Comparison of ENCODE assay signal across 12 mouse cellular contexts in the genomic region with DNA sequence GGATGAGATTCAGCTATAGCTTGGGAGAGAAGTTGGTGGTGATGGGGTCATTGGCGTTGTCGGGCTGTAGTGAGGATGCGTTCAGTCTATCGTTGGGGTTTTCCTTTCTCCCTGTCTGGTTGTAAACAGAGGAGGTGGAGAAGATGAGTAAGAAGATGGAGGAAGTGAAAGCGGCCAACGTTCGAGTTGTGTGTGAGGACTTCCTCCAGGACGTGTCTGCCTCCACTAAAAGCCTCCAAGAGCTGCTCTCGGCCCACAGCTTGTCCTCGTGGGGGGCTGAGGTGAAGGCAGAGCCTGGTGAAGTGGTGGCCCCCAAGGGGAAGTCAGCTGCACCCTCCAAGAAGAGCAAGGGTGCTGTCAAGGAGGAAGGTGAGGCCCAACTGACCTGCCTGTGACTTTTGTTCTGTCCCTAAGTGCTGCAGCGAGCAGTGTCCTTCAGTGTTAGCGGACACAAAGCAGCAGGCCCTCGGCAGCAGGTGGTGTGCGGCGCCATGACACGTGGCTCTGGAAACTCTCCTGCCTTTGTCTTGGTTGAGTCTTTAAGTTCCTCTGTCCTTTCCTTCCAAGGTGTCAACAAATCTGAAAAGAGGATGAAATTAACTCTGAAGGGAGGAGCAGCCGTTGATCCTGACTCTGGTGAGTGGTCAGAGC. TPM values are rescaled to one million over a fixed set of nuclear protein-coding genes. Genes with fewer than 3 reads are reported as not detected.
DNase-seq lines count a peak whose midpoint lies in the region; ATAC-seq and TF ChIP-seq lines count a peak whose summit lies in the region.
"Had no signal": no experiment of that assay in that cellular context is flagged by ENCODE, and none has a peak within 500 bp of the region (broad histone marks: within the 10 kb centered on the region; RNA-seq: fewer than 3 reads in every experiment).

No protein-coding gene starts in this region.

- H3K9ac ChIP-seq in heart, embryonic 11.5 days (ENCODE audit: low read depth, low read length): no peak overlapping the region
- H3K9ac ChIP-seq: heart, embryonic 13.5 days; liver, embryonic 15.5 days had no signal

- no peaks in the 10 kb centered on the region for H3K27me3 ChIP-seq in heart, embryonic 11.5 days (ENCODE audit: control insufficient read depth, insufficient read depth, low read length)
- H3K27me3 ChIP-seq: heart, embryonic 13.5 days; liver, embryonic 15.5 days had no signal

- H3K4me1 ChIP-seq in heart, embryonic 11.5 days (ENCODE audit: control insufficient read depth, insufficient read depth, low read length): no peaks in the 10 kb centered on the region
- H3K4me1 ChIP-seq in lung, adult 2 months (ENCODE audit: control insufficient read depth, insufficient read depth, low read length): no peaks in the 10 kb centered on the region
- H3K4me1 ChIP-seq: heart, embryonic 13.5 days; liver, embryonic 15.5 days had no signal

- WGBS in heart, embryonic 11.5 days (ENCODE audit: insufficient replicate concordance): 92% methylated on average over 17 of the region's 17 CpGs
- 73% methylated on average over 17 of the region's 17 CpGs for WGBS in lung, adult 2 months
- WGBS in macrophage (ENCODE audit: missing documents): 25% methylated on average over 17 of the region's 17 CpGs

- no peaks in the 10 kb centered on the region for H3K9me3 ChIP-seq in heart, embryonic 11.5 days (replicated peaks; ENCODE audit: control insufficient read depth, low read length)
- H3K9me3 ChIP-seq: heart, embryonic 13.5 days; liver, embryonic 15.5 days had no signal

- no peak for TF ChIP-seq CTCF in lung, adult 2 months (IDR thresholded peaks at IDR 0.05; ENCODE audit: insufficient read depth, low read length)

- no peak overlapping the region for H3K4me3 ChIP-seq in heart, embryonic 11.5 days (ENCODE audit: low read depth, low read length)
- H3K4me3 ChIP-seq in lung, adult 2 months (replicated peaks; ENCODE audit: extremely low read depth, low read depth, low read length): no peak overlapping the region
- no peak overlapping the region for H3K4me3 ChIP-seq in macrophage (ENCODE audit: inconsistent target)
- H3K4me3 ChIP-seq: heart, embryonic 13.5 days; liver, embryonic 15.5 days had no signal

- DNase-seq in heart, adult 11 months: peak; percentile 96
- peak; percentile 29 to 42 for DNase-seq in lung, adult 18-20 months
- DNase-seq in lung, adult 2 months: no peak
- peak; percentile 83 to 86 for DNase-seq in spleen, postnatal 36 days (ENCODE audit: low spot score in 2 of 2)
- no peak for DNase-seq in cerebellum, adult 8-10 months
- no peak for DNase-seq in urinary bladder, adult 2 months (ENCODE audit: low spot score)
- DNase-seq: right cerebral cortex, postnatal 25 days; thymus, adult 2 months had no signal

- H3K79me2 ChIP-seq in macrophage (ENCODE audit: inconsistent target): no peaks in the 10 kb centered on the region

- TF ChIP-seq POLR2A in lung, adult 2 months (IDR thresholded peaks at IDR 0.05; ENCODE audit: borderline replicate concordance, extremely low read depth, low read depth, low read length): no peak

- H3K36me3 ChIP-seq in heart, embryonic 11.5 days (ENCODE audit: control insufficient read depth, insufficient read depth, low read length): peaks cover 74% of the 10 kb centered on the region
- H3K36me3 ChIP-seq in macrophage (ENCODE audit: inconsistent target): peaks cover 76% of the 10 kb centered on the region

- H3K27ac ChIP-seq in heart, embryonic 11.5 days (ENCODE audit: low read depth, low read length): no peak overlapping the region
- H3K27ac ChIP-seq in macrophage: peak overlapping the region; percentile 62
- H3K27ac ChIP-seq: heart, embryonic 13.5 days; liver, embryonic 15.5 days had no signal

- ATAC-seq in heart, embryonic 11.5 days (replicated peaks; ENCODE audit: insufficient number of reproducible peaks, low FRiP score, low TSS enrichment): no peak

- H3K4me2 ChIP-seq in heart, embryonic 11.5 days: no peak overlapping the region
- H3K4me2 ChIP-seq: heart, embryonic 13.5 days; liver, embryonic 15.5 days had no signal

RNA-seq across cellular contexts. Expression of a gene that starts 19.2 kb away (rescaled TPM):
- polyA plus RNA-seq in heart, embryonic 11.5 days (2014; fragmentation: Nextera tagmentation; extraction: Ambion mirVana): 94.0 and 107 TPM in 2 replicates
- polyA plus RNA-seq in lung, adult 2 months (2012; rRNA removed): 17.7 and 20.1 TPM in 2 replicates
- total RNA-seq in macrophage (2018; cell fraction: chromatin; rRNA removed): 100 to 1,000 TPM in 8 of 26 experiments, 10 to 100 TPM in 18; 13.0 to 151 (median 59.1) TPM
- total RNA-seq in macrophage (2018; cell fraction: cytosol; rRNA removed): 10 to 100 TPM; 45.6 to 81.5 (median 63.4) TPM
- 100 to 1,000 TPM in 1 of 26 experiments, 10 to 100 TPM in 25; 22.6 to 124 (median 45.1) TPM for total RNA-seq in macrophage (2018; cell fraction: nucleus; rRNA removed)
- 56.6 to 110 TPM (median 59.5 TPM) in 3 replicates for polyA plus RNA-seq in macrophage (2018)
- polyA plus RNA-seq in urinary bladder, adult 2 months (2012; rRNA removed): 43.7 and 45.7 TPM in 2 replicates

RNA-seq across cellular contexts. Expression of a gene that starts 53.0 kb away (rescaled TPM):
- 15.2 and 17.8 TPM in 2 replicates for polyA plus RNA-seq in heart, embryonic 11.5 days (2014; fragmentation: Nextera tagmentation; extraction: Ambion mirVana)
- 1.7 and 2.7 TPM in 2 replicates for polyA plus RNA-seq in lung, adult 2 months (2012; rRNA removed)
- 10 to 100 TPM; 18.8 to 58.4 (median 31.6) TPM for total RNA-seq in macrophage (2018; cell fraction: chromatin; rRNA removed)
- 10 to 100 TPM in 4 of 26 experiments, 1 to 10 TPM in 22; 5.3 to 10.4 (median 8.3) TPM for total RNA-seq in macrophage (2018; cell fraction: cytosol; rRNA removed)
- 10 to 100 TPM in 24 of 26 experiments, 1 to 10 TPM in 2; 9.1 to 41.2 (median 20.7) TPM for total RNA-seq in macrophage (2018; cell fraction: nucleus; rRNA removed)
- 7.8 to 13.0 TPM (median 9.6 TPM) in 3 replicates for polyA plus RNA-seq in macrophage (2018)
- 3.2 and 3.3 TPM in 2 replicates for polyA plus RNA-seq in urinary bladder, adult 2 months (2012; rRNA removed)

Comparison
In these comparisons a context has a peak if more than half of its experiments do, and no peak if none do; other contexts are left out.
1. DNase-seq: peak in heart, adult 11 months (single experiment), lung, adult 18-20 months (2 of 2) and spleen, postnatal 36 days (2 of 2); none in lung, adult 2 months (single experiment), cerebellum, adult 8-10 months (single experiment) and urinary bladder, adult 2 months (single experiment).